Mouse (Mus musculus) liver, embryonic 12.5 days (tissue): Measurements from ENCODE around the gene Dgke. TPM values are rescaled to one million over a fixed set of nuclear protein-coding genes. Genes with fewer than 3 reads are reported as not detected.
A peak's percentile ranks its signal among the peaks of the same experiment; 100 is the strongest.
"Not testable (repeated sequence)": the region's sequence is repeated elsewhere in the genome, so short reads cannot be mapped to it uniquely, and the experiment has no call there.

Source experiments
- ATAC-seq: fragments of 200-750 bp; cut with Nextera tagmentation; 2 replicates; pipeline ENCODE4 v1.8.0; 2017; ENCODE audit warnings: moderate number of reproducible peaks, mild to moderate bottlenecking, moderate library complexity
- H3K27ac ChIP-seq: fragments of 300-500 bp; sonication (generic); 2 replicates; pipeline ENCODE4 v1.5.1; 2016; ENCODE audit warnings: mild to moderate bottlenecking
- H3K27me3 ChIP-seq: fragments of 300-500 bp; sonication (generic); replicated peaks from 2 replicates; pipeline ENCODE4 v1.6.1; 2016; ENCODE audit warnings: mild to moderate bottlenecking, moderate library complexity
- H3K36me3 ChIP-seq: fragments of 300-500 bp; sonication (generic); 2 replicates; pipeline ENCODE4 v1.6.1; 2016; ENCODE audit warnings: mild to moderate bottlenecking, moderate library complexity
- H3K4me1 ChIP-seq: fragments of 300-500 bp; sonication (generic); 2 replicates; pipeline ENCODE4 v1.6.1; 2016
- H3K4me2 ChIP-seq: fragments of 300-500 bp; sonication (generic); 2 replicates; pipeline ENCODE4 v1.6.1; 2016; ENCODE audit warnings: mild to moderate bottlenecking, moderate library complexity
- H3K4me3 ChIP-seq: fragments of 300-500 bp; sonication (generic); 2 replicates; pipeline ENCODE4 v1.5.1; 2016; ENCODE audit warnings: mild to moderate bottlenecking, moderate library complexity
- H3K9ac ChIP-seq: fragments of 300-500 bp; sonication (generic); 2 replicates; pipeline ENCODE4 v1.6.1; 2016; ENCODE audit warnings: mild to moderate bottlenecking, moderate library complexity
- H3K9me3 ChIP-seq: fragments of 300-500 bp; sonication (generic); replicated peaks from 2 replicates; pipeline ENCODE4 v1.6.1; 2016; ENCODE audit warnings: mild to moderate bottlenecking, moderate library complexity
- WGBS: fragments of 180-500 bp; shearing (Covaris S2); methylation state at CpG from one replicate; pipeline ENCODE4 v1.1.7; 2016; ENCODE audit not compliant: insufficient replicate concordance; 5-methylcytosine and 5-hydroxymethylcytosine counted together
- polyA plus RNA-seq: library from polyadenylated mRNA; unstranded; fragments of >200 nt; fragmentation: Nextera tagmentation; extraction: Ambion mirVana; gene quantifications from 2 replicates; pipeline ENCODE4 v1.2.1, GENCODE M21; 2016

The Dgke gene
- polyA plus RNA-seq = 1.6 and 1.7 TPM in 2 replicates

DNA sequence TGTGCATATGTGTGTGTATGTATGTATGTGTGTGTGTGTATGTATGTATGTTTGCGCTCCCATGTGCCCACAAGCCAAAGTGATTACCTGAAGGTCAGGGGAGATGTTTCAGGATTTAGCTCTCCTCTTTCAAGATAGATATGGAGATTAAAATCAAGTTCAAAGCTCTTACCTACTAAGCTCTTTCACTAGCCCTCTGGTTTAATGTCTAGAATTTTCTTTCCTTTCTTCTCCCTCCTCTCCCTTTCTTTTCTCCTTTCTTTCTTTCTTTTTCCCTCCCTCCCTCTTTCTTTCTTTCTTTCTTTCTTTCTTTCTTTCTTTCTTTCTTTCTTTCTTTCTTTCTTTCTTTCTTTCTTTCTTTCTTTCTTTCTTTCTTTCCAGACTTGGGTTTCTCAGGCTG is at the start of gene Dgke:
Gene Dgke (minus strand): TSS at position 101 of the 400 bp plus-strand sequence.
- Histone ChIP-seq H3K27me3 (peaks cover 4% of the 10 kb centered on the region; the same call in 1 of the 2 replicates), H3K9me3 (no peaks in the 10 kb centered on the region), H3K27ac (no peak within 1 kb of the TSS), H3K4me3 (no peak within 1 kb of the TSS), H3K9ac (no peak within 1 kb of the TSS), H3K36me3 (no peaks in the 10 kb centered on the region), H3K4me1 (peaks cover 15% of the 10 kb centered on the region), H3K4me2 (no peak within 1 kb of the TSS)
- no peak for ATAC-seq
- 88% methylated on average over 1 of the region's 1 CpGs for WGBS

DNA sequence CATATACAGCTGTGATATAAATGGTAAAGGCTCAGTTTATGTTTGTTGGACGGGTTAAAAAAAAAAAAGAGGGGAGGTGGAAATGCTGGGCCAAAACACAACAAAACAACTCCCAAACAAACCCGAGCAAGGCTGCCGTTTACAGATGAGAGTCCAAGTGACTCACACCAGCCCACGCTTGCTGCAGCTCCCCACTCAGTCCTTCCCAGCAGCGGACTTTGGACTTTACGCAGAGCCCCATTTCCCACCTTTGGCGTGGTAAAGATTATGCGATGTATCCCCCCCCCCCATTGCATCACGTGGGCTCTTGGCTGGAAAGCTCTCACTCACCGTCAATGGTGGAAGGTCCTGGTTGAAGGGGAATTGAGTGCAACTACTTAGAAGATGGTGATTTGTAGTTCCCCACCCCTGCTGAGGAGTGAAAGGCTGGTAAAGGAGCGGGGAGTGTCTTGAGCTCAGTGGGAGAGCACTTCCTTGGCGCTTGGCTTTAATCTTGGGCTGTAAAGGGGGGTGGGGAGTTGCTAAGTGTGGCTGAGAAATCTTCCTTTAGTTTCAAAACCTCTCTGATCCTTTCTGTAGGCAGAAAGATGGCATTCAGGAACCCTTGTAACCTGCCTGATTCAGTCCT is 40.6 kb upstream of the Dgke start:
- Histone ChIP-seq H3K36me3 (no peaks in the 10 kb centered on the region), H3K9me3 (no peaks in the 10 kb centered on the region), H3K27ac (no peak overlapping the region), H3K27me3 (0 out of 2 replicates have a peak, but pooled peaks cover 6% of the 10 kb centered on the region), H3K4me3 (no peak overlapping the region), H3K4me2 (no peak overlapping the region), H3K9ac (no peak overlapping the region), H3K4me1 (peaks cover 5% of the 10 kb centered on the region; the same call in 1 of the 2 replicates)
- 29% methylated on average over 12 of the region's 12 CpGs for WGBS
- no peak for ATAC-seq

DNA sequence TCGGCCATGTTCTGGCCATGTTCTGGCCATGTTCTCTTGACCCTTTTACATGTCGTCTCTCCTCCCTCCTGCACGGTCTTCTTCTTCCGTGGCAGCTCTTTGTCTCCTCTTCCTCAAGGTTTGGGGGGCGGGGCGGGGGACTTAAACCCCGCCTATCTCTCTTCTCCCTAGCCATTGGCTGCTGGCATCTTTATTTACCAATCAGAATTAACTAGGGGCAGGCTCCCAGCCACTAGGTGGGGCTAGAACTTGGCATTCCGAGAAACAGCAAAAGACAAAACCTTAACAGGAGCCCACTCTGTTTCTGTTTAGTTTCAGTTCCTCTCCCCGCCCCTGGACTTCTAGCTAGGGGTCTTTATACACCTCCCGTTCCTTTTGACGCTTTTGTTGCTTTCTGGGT is 39.2 kb upstream of the Dgke start:
- 0 out of 2 replicates have a peak, but pooled peaks cover 12% of the 10 kb centered on the region for H3K27me3 ChIP-seq
- no peak overlapping the region for H3K9ac ChIP-seq
- H3K4me2 ChIP-seq = no peak overlapping the region
- no peak for ATAC-seq
- no peaks in the 10 kb centered on the region for H3K36me3 ChIP-seq
- H3K9me3 ChIP-seq = no peaks in the 10 kb centered on the region
- H3K4me1 ChIP-seq = peaks cover 13% of the 10 kb centered on the region
- 69% methylated on average over 11 of the region's 11 CpGs for WGBS
- no peak overlapping the region for H3K4me3 ChIP-seq
- H3K27ac ChIP-seq = no peak overlapping the region

DNA sequence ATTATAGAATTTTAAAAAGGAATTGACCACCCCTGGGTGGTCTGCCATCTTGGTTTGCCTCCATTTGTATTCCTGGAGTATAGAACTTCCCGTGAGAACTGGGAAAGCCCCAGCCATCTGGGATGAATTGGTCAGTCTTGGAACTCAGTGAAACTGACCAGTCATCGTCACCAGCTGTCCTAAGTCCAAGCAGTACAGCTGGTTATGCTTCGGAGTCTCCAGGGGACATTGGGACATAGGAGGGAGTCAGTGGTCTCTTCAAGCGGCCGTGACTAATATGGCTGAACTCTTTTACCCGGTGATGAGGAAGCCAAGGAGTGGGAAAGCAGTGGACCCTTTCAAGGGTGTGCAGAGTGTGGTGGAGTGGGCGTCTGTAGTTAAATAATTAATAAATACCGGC is 38.6 kb upstream of the Dgke start:
- Histone ChIP-seq H3K27me3 (0 out of 2 replicates have a peak, but pooled peaks cover 12% of the 10 kb centered on the region), H3K4me2 (no peak overlapping the region), H3K9me3 (no peaks in the 10 kb centered on the region), H3K36me3 (no peaks in the 10 kb centered on the region), H3K4me3 (no peak overlapping the region), H3K4me1 (peaks cover 19% of the 10 kb centered on the region), H3K9ac (no peak overlapping the region), H3K27ac (no peak overlapping the region)
- no peak for ATAC-seq
- 80% methylated on average over 8 of the region's 8 CpGs for WGBS

DNA sequence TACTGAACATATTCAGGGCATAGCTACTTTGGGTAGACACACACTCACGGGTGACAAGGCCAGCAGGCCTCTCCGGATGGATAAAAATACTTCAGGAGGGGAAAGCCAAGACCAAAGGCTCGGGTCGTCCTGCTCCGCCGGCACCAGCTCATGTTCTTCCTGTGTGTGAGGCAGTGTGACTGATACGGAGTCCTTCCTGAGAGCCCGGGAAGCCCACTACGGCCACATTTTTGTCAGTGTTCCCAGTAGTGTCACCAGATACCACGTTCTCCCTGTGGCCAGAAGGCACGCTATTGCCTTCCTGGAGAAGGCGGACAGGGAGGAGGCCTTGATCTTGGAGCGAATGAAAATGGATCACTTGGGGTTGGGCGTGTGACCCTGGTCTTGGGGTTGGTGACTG is 36.5 kb upstream of the Dgke start:
- no peaks in the 10 kb centered on the region for H3K36me3 ChIP-seq
- no peak overlapping the region for H3K27ac ChIP-seq
- H3K4me2 ChIP-seq = no peak overlapping the region
- 0 out of 2 replicates have a peak, but pooled peaks cover 5% of the 10 kb centered on the region for H3K27me3 ChIP-seq
- no peaks in the 10 kb centered on the region for H3K9me3 ChIP-seq
- 74% methylated on average over 14 of the region's 14 CpGs for WGBS
- ATAC-seq = no peak
- peaks cover 21% of the 10 kb centered on the region for H3K4me1 ChIP-seq
- H3K4me3 ChIP-seq = no peak overlapping the region
- H3K9ac ChIP-seq = no peak overlapping the region

DNA sequence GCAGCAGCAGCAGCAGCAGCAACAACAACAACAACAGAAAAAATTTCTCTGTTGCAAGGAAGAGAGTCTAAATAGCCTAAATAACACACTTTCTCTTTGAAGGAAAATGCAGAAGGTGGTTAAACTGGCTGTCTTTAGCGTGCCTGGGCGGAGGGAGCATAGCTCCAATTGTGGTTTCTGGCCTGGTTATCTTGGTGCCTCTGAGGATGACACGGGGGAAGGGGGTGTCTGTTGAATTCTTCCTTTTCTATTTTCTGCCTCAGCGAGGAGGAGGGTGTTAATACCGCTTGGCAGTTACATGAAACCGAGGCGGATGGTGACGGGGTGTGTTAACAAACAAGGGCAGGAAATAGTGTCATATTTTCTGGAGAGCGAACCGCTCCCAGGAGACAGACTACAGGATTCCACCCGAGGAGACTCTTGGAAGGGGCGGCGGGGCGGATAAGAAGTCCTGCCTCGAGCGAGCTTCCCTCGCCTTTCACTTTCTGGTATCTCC is 34.2 kb upstream of the Dgke start:
- H3K9ac ChIP-seq = peak overlapping the region; percentile 51
- 0 out of 2 replicates have a peak, but pooled peaks cover 5% of the 10 kb centered on the region for H3K27me3 ChIP-seq
- H3K9me3 ChIP-seq = no peaks in the 10 kb centered on the region
- 13% methylated on average over 17 of the region's 17 CpGs for WGBS
- ATAC-seq = peak; percentile 57; the same call in 1 of the 2 replicates
- H3K4me2 ChIP-seq = peak overlapping the region; percentile 68
- no peaks in the 10 kb centered on the region for H3K36me3 ChIP-seq
- H3K27ac ChIP-seq = no peak overlapping the region
- peak overlapping the region; percentile 48 for H3K4me3 ChIP-seq
- peaks cover 16% of the 10 kb centered on the region for H3K4me1 ChIP-seq

DNA sequence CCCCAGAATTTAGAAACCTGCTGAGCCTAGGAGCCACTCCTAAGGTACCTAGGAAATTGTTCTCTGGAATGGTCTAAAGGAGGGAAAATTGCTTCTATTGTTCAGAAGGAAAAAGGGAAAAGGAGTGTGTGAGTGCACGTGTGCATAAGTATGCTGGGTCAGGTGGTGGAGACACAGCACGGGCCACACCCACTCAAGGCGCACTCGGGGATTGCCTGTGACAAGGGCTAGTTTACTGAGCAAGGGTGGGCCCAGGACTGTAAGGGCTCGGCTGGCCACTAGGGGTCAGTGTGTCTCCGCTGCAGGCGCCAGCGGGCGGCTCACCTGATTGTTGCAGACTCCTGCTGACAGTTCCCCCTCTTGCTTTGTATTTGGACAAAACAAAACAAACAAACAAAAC is 33.8 kb upstream of the Dgke start:
- Histone ChIP-seq H3K27ac (no peak overlapping the region), H3K4me1 (peaks cover 16% of the 10 kb centered on the region), H3K9ac (no peak overlapping the region)

DNA sequence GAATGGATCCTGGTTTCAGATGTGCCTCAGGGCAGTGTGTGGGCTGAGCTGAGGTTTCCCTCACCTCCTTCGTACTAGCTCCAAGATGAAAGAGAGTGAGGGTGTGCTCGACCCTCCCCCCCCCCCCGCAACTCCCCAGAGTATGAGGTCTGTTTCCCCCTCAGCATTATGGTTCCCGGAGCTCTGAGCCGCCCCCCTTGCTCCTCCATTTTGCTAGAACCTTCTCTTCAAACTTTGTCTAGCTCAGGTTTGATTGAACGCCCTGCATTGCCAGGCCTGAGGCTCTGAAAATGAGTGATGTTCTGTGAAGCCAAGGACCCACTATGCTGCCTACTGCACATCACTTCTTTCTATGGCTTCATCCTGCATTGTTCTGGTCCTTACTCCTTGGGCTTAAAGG is 32.3 kb upstream of the Dgke start:
- H3K27me3 ChIP-seq = 0 out of 2 replicates have a peak, but pooled peaks cover 5% of the 10 kb centered on the region
- 62% methylated on average over 6 of the region's 6 CpGs for WGBS
- no peak overlapping the region for H3K9ac ChIP-seq
- H3K9me3 ChIP-seq = no peaks in the 10 kb centered on the region
- peaks cover 16% of the 10 kb centered on the region for H3K4me1 ChIP-seq
- H3K36me3 ChIP-seq = no peaks in the 10 kb centered on the region
- no peak overlapping the region for H3K4me2 ChIP-seq
- ATAC-seq = no peak
- no peak overlapping the region for H3K4me3 ChIP-seq
- no peak overlapping the region for H3K27ac ChIP-seq

More for the DNA sequence above, 33.8 kb upstream of the Dgke start:
- no peaks in the 10 kb centered on the region for H3K36me3 ChIP-seq
- peak overlapping the region; percentile 48 for H3K4me3 ChIP-seq
- under 1% methylated on average over 9 of the region's 9 CpGs for WGBS
- peak overlapping the region; percentile 68 for H3K4me2 ChIP-seq
- ATAC-seq = peak; percentile 85
- 0 out of 2 replicates have a peak, but pooled peaks cover 5% of the 10 kb centered on the region for H3K27me3 ChIP-seq
- no peaks in the 10 kb centered on the region for H3K9me3 ChIP-seq

DNA sequence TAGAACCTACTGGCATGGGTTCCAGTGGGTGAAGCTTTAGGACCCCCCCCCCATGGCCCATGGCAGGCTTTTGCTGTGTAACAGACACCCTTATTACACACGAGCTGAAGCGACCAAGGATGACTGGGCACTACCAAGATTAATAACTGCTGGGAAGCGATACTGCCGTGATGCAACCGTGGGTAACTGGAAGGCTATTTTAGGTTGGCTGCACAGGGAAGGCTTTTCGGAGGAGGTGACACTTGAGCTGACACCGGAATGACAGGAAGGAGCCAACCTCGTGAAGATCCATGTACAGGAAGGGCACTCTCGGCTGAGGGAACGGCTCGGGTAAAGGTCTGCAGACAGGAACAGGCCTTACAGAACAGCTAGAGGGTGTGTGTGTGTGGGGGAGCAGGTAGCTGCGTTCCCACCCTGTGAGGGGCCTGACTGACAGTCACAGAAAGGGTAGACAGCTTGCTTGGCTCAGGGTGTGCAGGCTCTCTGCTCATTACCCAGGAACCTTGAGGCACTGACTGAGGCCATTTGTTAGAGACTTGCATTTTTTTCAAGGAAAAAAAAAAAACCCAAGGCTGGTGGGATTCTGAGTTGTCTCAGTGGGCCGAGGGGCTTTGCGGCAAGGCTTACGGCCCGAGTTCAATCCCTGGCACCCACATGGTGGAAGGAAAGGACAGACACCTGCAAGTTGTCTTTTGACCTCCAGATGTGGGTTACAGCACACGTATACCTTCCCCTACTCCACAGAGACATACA is 31.6 kb upstream of the Dgke start:
- Histone ChIP-seq H3K4me2 (no peak overlapping the region), H3K27me3 (0 out of 2 replicates have a peak, but pooled peaks cover 5% of the 10 kb centered on the region), H3K36me3 (no peaks in the 10 kb centered on the region), H3K9ac (no peak overlapping the region), H3K27ac (no peak overlapping the region), H3K4me3 (no peak overlapping the region), H3K9me3 (no peaks in the 10 kb centered on the region), H3K4me1 (peaks cover 16% of the 10 kb centered on the region)
- no peak for ATAC-seq
- WGBS = 52% methylated on average over 17 of the region's 17 CpGs

DNA sequence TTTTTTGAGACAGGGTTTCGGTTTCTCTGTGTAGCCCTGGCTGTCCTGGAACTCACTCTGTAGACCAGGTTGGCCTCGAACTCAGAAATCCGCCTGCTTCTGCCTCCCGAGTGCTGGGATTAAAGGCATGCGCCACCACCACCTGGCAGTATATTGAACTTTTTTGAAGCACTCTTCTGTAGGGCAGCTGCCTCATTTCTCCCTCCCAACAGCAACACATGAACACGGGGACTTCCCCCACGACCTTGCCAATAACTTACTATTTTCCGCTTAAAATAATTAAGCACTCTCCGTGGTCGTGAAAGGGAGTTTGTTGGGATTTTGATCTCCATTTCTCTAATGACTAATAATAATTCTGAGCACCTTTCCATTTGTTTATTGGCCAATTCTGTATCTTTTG is 30.6 kb upstream of the Dgke start:
- H3K4me3 ChIP-seq, H3K36me3 ChIP-seq, H3K27me3 ChIP-seq, H3K27ac ChIP-seq, H3K4me2 ChIP-seq, H3K9ac ChIP-seq, H3K9me3 ChIP-seq, ATAC-seq: not testable (repeated sequence)
- peaks cover 16% of the 10 kb centered on the region for H3K4me1 ChIP-seq
- WGBS = 81% methylated on average over 10 of the region's 10 CpGs

DNA sequence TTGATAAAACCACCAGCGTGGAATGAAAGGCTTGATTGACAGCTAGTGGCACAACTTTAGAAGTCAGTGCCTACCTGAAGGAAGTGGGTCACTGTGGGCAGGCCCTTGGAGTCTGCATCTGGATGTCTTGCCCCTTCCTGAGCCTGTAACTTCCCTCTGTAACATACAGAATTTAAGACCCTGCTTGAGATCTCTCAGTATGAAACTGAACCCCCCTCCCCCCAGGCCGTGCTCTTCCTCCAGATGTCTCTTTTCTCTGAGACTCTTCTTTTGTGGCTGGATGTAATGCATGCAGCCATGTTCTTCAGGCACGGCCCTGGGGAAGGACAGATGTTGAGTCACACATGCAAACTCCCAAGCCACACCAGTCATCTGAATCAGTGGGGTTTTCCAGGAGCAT is 28.7 kb upstream of the Dgke start:
- no peak for ATAC-seq
- 34% methylated on average over 3 of the region's 3 CpGs for WGBS

DNA sequence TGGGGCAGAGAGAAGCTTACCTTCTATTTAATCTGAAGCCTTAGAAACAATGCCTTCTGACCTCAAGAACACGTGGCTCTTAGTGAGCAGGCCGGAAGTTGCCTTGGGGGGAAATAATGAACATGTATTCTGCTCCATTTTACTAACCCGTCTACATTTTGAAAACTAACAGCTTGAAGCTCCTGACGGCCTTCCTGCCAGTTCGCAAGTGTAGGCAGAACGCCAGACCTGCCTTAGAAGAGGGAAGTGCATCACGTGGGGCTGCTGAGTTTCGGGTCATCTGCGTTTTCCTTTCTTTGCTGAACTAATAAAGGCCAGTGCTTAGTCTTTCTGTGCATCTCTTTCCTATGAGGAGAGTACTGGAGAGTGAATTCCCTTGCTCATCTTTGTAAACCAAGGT is 26.1 kb upstream of the Dgke start:
- Histone ChIP-seq H3K4me2 (no peak overlapping the region), H3K9me3 (no peaks in the 10 kb centered on the region)

More for the DNA sequence above, 28.7 kb upstream of the Dgke start:
- Histone ChIP-seq H3K4me3 (no peak overlapping the region), H3K4me2 (no peak overlapping the region), H3K4me1 (peaks cover 3% of the 10 kb centered on the region), H3K36me3 (no peaks in the 10 kb centered on the region), H3K9ac (no peak overlapping the region), H3K9me3 (no peaks in the 10 kb centered on the region), H3K27ac (no peak overlapping the region), H3K27me3 (no peaks in the 10 kb centered on the region)

More for the DNA sequence above, 26.1 kb upstream of the Dgke start:
- ATAC-seq = no peak
- Histone ChIP-seq H3K4me1 (no peaks in the 10 kb centered on the region), H3K9ac (no peak overlapping the region), H3K36me3 (no peaks in the 10 kb centered on the region), H3K27me3 (no peaks in the 10 kb centered on the region), H3K27ac (no peak overlapping the region), H3K4me3 (no peak overlapping the region)
- 51% methylated on average over 9 of the region's 9 CpGs for WGBS
